Mouse (Mus musculus): Measurements from ENCODE around the gene Cdkl5. TPM values are rescaled to one million over a fixed set of nuclear protein-coding genes. Genes with fewer than 3 reads are reported as not detected.

Gene Cdkl5
- total RNA-seq, 2 experiments from 2014 or later: 148 to 159 TPM

DNA sequence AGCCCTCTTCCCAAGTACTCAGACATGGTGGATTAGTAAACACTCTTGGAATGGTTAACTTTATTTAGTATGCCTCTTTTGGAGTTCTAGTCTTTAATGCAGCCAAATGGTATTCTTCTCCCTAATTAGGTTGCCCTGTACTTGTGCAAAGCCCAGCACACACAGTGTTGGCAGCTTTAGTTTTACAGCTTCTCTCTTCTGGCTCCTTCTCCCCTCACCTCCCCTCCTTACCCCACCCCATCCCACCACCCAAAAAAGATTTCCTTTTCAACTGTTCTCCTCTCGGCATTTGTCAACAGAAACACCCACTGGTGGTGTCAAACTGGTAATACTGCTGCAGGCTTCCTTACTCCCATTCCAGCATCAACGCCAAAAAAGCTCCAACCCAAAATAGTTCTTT, 1.8 kb downstream of the Cdkl5 start:
- peak overlapping the region; percentile 36 for H3K27ac ChIP-seq
- peak overlapping the region; percentile 67 for H3K4me3 ChIP-seq
- intact Hi-C loops (cut with DNase I): loop anchor here (10.0 kb wide), 3 partner anchors 228 to 488 kb away; partner anchors contain the start of genes Phka2 and Rs1
- no peak for TF ChIP-seq CTCF (IDR thresholded peaks at IDR 0.05)
- no peak for DNase-seq (ENCODE audit: extremely low spot score in 1 of 2, low spot score in 2 of 2)

DNA sequence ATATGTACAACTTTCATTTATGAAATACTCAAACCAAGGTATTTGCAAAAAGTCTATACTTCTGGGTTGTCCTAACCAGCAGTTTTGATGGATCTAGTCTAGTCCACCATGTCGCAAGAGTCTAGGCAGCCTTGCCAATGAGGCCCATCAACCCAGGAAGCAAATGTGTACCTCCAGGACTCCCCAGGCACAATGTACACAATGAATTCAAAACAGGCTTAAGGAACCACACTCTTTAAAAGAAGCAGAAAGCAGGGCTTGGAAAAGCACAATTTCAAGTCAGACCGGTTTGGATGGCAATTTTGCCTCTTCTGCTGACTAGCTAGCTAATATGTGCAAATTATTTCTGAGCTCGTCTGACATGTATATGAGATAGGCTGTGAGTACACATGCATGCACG, 4.2 kb downstream of the Cdkl5 start:
- intact Hi-C loops (cut with DNase I): loop anchor here (10.0 kb wide), 3 partner anchors 225 to 485 kb away; partner anchors contain the start of genes Phka2 and Rs1
- H3K4me3 ChIP-seq: peak overlapping the region; percentile 3; the same call in 1 of the 2 replicates
- no peak overlapping the region for H3K27ac ChIP-seq
- TF ChIP-seq CTCF (IDR thresholded peaks at IDR 0.05): no peak
- DNase-seq (ENCODE audit: extremely low spot score in 1 of 2, low spot score in 2 of 2): no peak

- H3K27ac ChIP-seq: no peak overlapping the region
- H3K4me3 ChIP-seq: no peak overlapping the region
- TF ChIP-seq CTCF (IDR thresholded peaks at IDR 0.05): no peak
- intact Hi-C loops (cut with DNase I): no loop called here
- DNase-seq (ENCODE audit: extremely low spot score in 1 of 2, low spot score in 2 of 2): no peak
Measured at GRCm38 (mm10) chrX:160977919-160978318, 16.6 kb downstream of the Cdkl5 start.

DNA sequence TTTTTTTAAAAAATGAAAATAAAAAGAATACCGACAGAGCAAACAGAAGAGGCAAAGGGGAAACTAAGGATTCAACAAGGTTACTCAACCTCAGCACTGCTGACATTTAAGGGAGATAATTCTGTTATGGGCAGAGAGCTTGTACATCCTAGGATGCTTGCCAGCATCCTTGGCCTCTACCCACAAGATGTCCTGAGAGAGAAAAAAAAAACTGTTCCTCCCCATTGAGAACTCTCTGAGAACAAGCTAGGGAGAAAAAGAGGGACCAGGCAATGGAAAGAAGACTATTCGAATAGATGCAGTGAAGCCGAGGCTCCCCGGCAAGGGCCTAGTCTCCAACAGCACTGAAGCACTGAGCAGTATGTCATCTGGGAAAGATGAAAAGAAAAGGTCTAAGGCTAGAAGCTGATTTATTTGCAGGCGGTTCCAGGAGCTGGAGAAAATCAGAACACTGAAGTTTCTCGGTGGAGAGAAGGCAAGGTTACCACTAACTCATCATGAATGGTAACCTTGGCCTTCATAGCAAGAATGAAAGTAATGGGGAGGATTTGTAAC, 22.4 kb downstream of the Cdkl5 start:
- H3K27ac ChIP-seq: no peak overlapping the region
- no peak overlapping the region for H3K4me3 ChIP-seq
- DNase-seq (ENCODE audit: extremely low spot score in 1 of 2, low spot score in 2 of 2): no peak
- no peak for TF ChIP-seq CTCF (IDR thresholded peaks at IDR 0.05)
- intact Hi-C loops (cut with DNase I): no loop called here

GRCm38 (mm10) chrX:160958593-160959131, 35.8 kb downstream of the Cdkl5 start:
- DNase-seq (ENCODE audit: extremely low spot score in 1 of 2, low spot score in 2 of 2): no peak
- Histone ChIP-seq H3K4me3 (no peak overlapping the region), H3K27ac (no peak overlapping the region)
- no peak for TF ChIP-seq CTCF (IDR thresholded peaks at IDR 0.05)
- intact Hi-C loops (cut with DNase I): no loop called here

- DNase-seq (ENCODE audit: extremely low spot score in 1 of 2, low spot score in 2 of 2): no peak
- no peak overlapping the region for H3K27ac ChIP-seq
Measured at GRCm38 (mm10) chrX:160949583-160949982, 44.9 kb downstream of the Cdkl5 start.

DNA sequence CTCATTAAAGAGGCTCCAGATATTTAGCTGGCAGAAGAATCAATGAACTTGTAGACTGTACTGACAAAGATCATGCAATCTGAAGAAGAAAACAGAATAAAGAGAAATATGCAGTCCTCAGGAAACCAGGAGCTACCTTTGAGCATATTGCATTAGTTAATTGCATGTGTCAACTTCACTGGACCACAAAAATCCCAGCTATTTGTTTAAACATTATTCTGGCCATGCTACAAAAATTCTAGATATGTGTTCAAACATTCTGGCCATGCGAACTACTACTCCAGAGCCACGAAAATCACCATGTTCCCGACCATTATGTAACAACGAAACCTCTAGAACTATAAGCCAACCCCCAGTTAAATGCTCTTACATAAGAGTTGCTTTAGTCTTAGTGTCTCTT, 49.8 kb downstream of the Cdkl5 start:
- intact Hi-C loops (cut with DNase I): no loop called here
- no peak for DNase-seq (ENCODE audit: extremely low spot score in 1 of 2, low spot score in 2 of 2)
- no peak for TF ChIP-seq CTCF (IDR thresholded peaks at IDR 0.05)
- H3K27ac ChIP-seq: no peak overlapping the region
- H3K4me3 ChIP-seq: no peak overlapping the region

More at GRCm38 (mm10) chrX:160949583-160949982, 44.9 kb downstream of the Cdkl5 start:
- no peak for TF ChIP-seq CTCF (IDR thresholded peaks at IDR 0.05)
- intact Hi-C loops (cut with DNase I): no loop called here
- no peak overlapping the region for H3K4me3 ChIP-seq

- TF ChIP-seq CTCF (IDR thresholded peaks at IDR 0.05): peak; percentile 30
- Histone ChIP-seq H3K27ac (no peak overlapping the region), H3K4me3 (no peak overlapping the region)
- intact Hi-C loops (cut with DNase I): no loop called here
- no peak for DNase-seq (ENCODE audit: extremely low spot score in 1 of 2, low spot score in 2 of 2)
Measured at GRCm38 (mm10) chrX:160935541-160935940, 59.0 kb downstream of the Cdkl5 start.

DNA sequence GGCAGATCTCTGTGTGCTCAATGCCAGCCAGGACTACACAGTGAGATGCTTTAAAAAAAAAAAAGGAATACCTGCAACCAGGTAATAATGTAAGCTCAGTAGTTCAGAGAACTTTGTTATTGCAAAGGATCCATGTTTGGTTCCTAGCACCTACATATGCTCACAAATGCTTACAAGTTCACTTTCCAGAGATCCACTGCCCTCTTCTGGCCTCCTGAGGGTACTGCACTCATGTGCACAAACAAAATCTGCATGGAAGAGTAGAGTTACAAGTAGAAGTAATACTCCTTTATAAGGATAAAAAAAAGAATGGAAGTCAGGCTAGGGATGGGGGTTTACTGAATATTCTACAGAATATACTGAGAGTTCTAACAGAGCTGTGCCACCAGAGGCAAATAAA, 63.8 kb downstream of the Cdkl5 start:
- intact Hi-C loops (cut with DNase I): no loop called here
- H3K27ac ChIP-seq: no peak overlapping the region
- TF ChIP-seq CTCF (IDR thresholded peaks at IDR 0.05): peak; percentile 35
- no peak overlapping the region for H3K4me3 ChIP-seq
- DNase-seq (ENCODE audit: extremely low spot score in 1 of 2, low spot score in 2 of 2): no peak

DNA sequence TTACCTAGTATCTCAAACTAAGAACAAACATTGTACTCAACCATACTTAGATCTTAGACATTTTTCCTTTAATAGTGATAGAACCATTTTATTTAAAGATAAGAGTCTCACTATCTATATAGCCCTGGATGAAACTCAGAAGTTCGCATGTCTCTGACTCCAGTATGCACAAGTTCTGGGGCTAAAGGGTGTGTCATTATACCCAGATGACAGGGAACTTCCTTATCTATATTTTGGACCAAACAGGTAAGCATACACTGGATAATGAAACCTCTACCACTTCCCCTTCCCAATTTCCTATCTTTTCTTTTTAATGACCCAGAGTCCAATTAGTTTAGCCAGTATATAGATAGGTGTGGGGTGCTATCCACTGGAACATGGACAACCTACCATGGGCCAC, 65.6 kb downstream of the Cdkl5 start:
- no peak for DNase-seq (ENCODE audit: extremely low spot score in 1 of 2, low spot score in 2 of 2)
- no peak overlapping the region for H3K4me3 ChIP-seq
- no peak for TF ChIP-seq CTCF (IDR thresholded peaks at IDR 0.05)
- intact Hi-C loops (cut with DNase I): no loop called here
- no peak overlapping the region for H3K27ac ChIP-seq

DNA sequence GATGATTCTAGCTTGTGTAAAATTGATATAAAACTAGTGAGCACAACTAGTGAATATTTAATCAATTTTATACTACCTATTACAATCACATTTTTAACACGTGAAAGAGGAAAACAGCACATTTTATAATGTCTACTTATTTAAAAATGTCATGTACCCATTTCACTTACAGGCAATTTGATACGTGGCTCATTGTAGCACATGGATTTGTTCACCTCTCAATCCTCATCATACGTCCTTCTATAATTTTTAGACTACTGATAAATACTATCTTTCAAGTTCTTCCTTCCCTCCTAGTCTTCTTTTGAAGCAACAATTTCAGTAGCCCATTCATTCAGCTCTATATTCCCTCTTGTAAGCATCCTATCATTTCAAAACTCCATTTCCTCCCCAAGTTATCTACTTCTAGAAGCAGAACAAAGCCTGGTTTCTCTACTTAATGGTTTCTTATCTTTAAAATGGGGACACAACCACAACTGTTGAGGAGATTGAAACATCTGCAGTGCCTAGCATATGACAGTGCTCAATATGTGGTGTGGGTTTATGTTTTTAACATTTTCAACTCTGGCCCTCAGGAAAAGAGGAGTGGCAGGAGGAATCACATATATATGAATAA, 75.4 kb downstream of the Cdkl5 start:
- no peak for TF ChIP-seq CTCF (IDR thresholded peaks at IDR 0.05)
- Histone ChIP-seq H3K4me3 (no peak overlapping the region), H3K27ac (no peak overlapping the region)
- no peak for DNase-seq (ENCODE audit: extremely low spot score in 1 of 2, low spot score in 2 of 2)
- intact Hi-C loops (cut with DNase I): no loop called here

- Histone ChIP-seq H3K4me3 (no peak within 1 kb of the TSS), H3K27ac (peak within 1 kb of the TSS; percentile 37; the same call in 1 of the 2 replicates)
- intact Hi-C loops (cut with DNase I): loop anchor here (10.0 kb wide), 1 partner anchor 322 kb away; no protein-coding TSS in a partner anchor
- TF ChIP-seq CTCF (IDR thresholded peaks at IDR 0.05): no peak
- no peak for DNase-seq (ENCODE audit: extremely low spot score in 1 of 2, low spot score in 2 of 2)
Measured at GRCm38 (mm10) chrX:160906952-160907351, 87.6 kb downstream of the Cdkl5 start, which contains the start of gene Gja6. Gja6 (minus strand) TSS chrX:160907052.
